Mouse (Mus musculus) testis, adult 2 months (tissue): Measurements from ENCODE around the gene Timm8a1.

ENCODE experiments used
- CTCF ChIP-seq: fragments of 200-500 bp; IDR thresholded peaks from 2 replicates; pipeline ENCODE4 v1.5.1; 2012; ENCODE audit warnings: low read depth, mild to moderate bottlenecking, inconsistent platforms, low read length, moderate library complexity; ENCODE audit not compliant: control insufficient read depth, insufficient read depth, insufficient replicate concordance
- POLR2A ChIP-seq: fragments of 200-500 bp; IDR thresholded peaks from 2 replicates; pipeline ENCODE4 v1.6.1; 2012; ENCODE audit warnings: low read depth, mild to moderate bottlenecking, inconsistent platforms, low read length, moderate library complexity; ENCODE audit not compliant: control insufficient read depth

GRCm38 (mm10) chrX:134586447-134586846 is 44.8 kb upstream of the Timm8a1 start:
- TF ChIP-seq CTCF = no peak
- no peak for TF ChIP-seq POLR2A
